Mouse (Mus musculus) gastrocnemius, adult 2 months (tissue): ENCODE measurements around the gene Nat9. TPM values are rescaled to one million over a fixed set of nuclear protein-coding genes. Genes with fewer than 3 reads are reported as not detected.
A peak's percentile ranks its signal among the peaks of the same experiment; 100 is the strongest.

Source experiments
- DNase-seq: peaks from one replicate; pipeline ENCODE4 v3.0.0; 2022
- H3K27ac ChIP-seq: fragments of 200-600 bp; 2 replicates; pipeline ENCODE4 v1.8.1; 2022; ENCODE audit warnings: mild to moderate bottlenecking
- H3K4me3 ChIP-seq: fragments of 200-600 bp; 2 replicates; pipeline ENCODE4 v1.8.1; 2022; ENCODE audit warnings: mild to moderate bottlenecking, moderate library complexity
- CTCF ChIP-seq: fragments of 200-600 bp; IDR thresholded peaks from 2 replicates; pipeline ENCODE4 v1.8.1; 2022; ENCODE audit warnings: antibody characterized with exemption, mild to moderate bottlenecking, moderate library complexity
- intact Hi-C: fragments of 180-260 bp; cut with DNase I; formaldehyde crosslinking; loops from one replicate; pipeline ENCODE4 v1.15.1; 2025
- total RNA-seq, 2 experiments: library from RNA; stranded (reverse); gene quantifications; 2 replicates each; pipeline ENCODE4 v1.2.3; 2021

Nat9 gene
- total RNA-seq, 2 experiments from 2014 or later = 12.7 to 16.3 TPM

GRCm38 (mm10) chr11:115208776-115209732 lies 21.4 kb upstream of the Nat9 start:
- no peak for TF ChIP-seq CTCF
- Histone ChIP-seq H3K27ac (no peak overlapping the region), H3K4me3 (no peak overlapping the region)
- intact Hi-C loops = no loop called here
- no peak for DNase-seq

- H3K4me3 ChIP-seq = no peak overlapping the region
- no peak for TF ChIP-seq CTCF
- no peak for DNase-seq
- H3K27ac ChIP-seq = no peak overlapping the region
- intact Hi-C loops = no loop called here
Measured at GRCm38 (mm10) chr11:115208126-115208525, 20.5 kb upstream of the Nat9 start.

DNA sequence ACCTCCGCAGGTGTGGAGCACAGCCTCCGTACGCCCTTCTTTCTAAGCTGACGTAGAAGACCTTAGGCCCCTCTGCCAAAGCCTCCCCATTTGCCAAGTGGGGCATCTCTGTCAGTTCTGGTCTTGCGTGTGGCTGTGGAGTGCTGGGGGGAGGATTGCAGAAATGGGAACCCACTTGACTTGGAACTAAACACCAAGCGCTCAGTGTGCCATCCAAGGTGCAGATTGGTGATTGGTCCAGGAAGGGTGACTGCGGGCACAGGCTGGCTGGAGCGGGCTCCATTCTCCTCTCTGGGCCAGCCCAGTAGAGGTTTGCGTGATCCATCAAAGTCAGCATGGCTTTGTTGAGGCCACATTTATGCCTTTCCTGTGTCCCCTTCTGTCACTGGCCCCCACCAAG lies 15.1 kb upstream of the Nat9 start:
- TF ChIP-seq CTCF = no peak
- intact Hi-C loops = loop anchor here (1.0 kb wide), 1 partner anchor 68 kb away; no protein-coding TSS in a partner anchor
- no peak overlapping the region for H3K4me3 ChIP-seq
- no peak for DNase-seq
- no peak overlapping the region for H3K27ac ChIP-seq

DNA sequence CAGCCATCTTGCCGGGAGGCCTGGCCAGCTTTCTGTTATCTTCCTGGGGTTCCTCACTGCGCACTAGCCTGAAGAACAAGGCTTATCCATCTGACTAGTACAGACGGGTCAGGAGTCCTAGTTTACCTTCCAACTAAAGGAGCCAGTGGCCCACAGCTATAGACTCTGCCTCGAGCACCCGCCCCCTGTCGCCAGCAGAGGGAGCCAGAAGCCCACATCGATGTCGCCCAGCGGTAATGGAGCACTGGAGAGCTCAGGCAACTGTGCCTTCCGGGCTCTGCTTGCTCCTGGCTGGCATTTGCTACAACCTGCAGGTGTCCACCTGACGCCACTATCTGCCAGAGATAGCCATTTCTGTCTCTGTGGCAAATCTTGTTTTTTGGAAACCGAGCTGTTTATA lies 14.7 kb upstream of the Nat9 start:
- intact Hi-C loops = loop anchor here (1.0 kb wide), 1 partner anchor 68 kb away; no protein-coding TSS in a partner anchor
- H3K4me3 ChIP-seq = no peak overlapping the region
- H3K27ac ChIP-seq = no peak overlapping the region
- DNase-seq = peak; percentile 86
- peak; percentile 98; the same call in 1 of the 2 replicates for TF ChIP-seq CTCF

GRCm38 (mm10) chr11:115200520-115200919 lies 12.9 kb upstream of the Nat9 start:
- no peak for TF ChIP-seq CTCF
- H3K27ac ChIP-seq = no peak overlapping the region
- intact Hi-C loops = no loop called here
- H3K4me3 ChIP-seq = no peak overlapping the region
- no peak for DNase-seq

DNA sequence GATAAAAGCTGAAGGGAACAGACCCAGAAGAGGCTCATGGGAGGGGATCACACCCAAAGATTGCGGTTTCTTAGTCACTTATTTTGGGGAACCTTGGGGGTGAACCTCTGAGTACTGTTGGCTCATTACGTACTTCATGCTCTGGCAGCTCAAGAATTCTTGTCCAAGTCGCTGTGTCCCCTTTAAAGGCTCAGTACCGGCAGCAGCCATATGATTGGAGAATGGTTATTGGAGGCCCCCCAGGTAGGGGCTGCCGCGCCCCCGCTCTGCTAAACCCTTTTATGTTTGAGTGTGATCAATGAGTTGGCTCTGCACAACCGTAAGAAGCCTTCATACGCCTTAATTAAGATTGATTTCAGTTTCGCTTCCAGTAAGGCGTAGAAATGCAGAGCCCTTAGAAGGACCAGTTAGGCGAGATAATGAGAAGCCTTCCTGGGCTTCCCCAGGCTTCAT lies 11.3 kb upstream of the Nat9 start:
- Histone ChIP-seq H3K4me3 (no peak overlapping the region), H3K27ac (no peak overlapping the region)
- intact Hi-C loops = no loop called here
- no peak for TF ChIP-seq CTCF
- DNase-seq = no peak

DNA sequence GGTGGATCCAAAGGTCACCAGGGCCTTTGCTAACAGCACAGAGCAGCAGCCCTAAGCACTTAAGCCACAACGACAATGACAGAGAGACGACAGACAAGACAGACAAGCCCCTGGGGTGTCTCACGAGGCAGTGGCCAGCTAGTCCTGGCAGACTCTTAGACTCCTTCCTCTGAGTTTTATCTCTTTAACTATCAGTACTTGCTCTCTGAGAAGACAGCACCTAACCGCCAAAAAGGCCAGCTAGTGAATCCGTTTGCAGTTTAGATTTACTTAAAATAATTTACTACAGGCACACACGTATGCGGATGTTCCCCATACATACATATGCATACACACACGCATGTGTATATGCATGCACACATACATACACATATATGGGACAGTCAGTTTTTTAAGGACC lies 9.9 kb upstream of the Nat9 start:
- no peak overlapping the region for H3K4me3 ChIP-seq
- no peak for TF ChIP-seq CTCF
- H3K27ac ChIP-seq = no peak overlapping the region
- DNase-seq = no peak
- intact Hi-C loops = no loop called here

GRCm38 (mm10) chr11:115195933-115196332 lies 8.3 kb upstream of the Nat9 start:
- Histone ChIP-seq H3K27ac (no peak overlapping the region), H3K4me3 (no peak overlapping the region)
- DNase-seq = no peak
- no peak for TF ChIP-seq CTCF
- intact Hi-C loops = no loop called here

- H3K27ac ChIP-seq = no peak overlapping the region
- TF ChIP-seq CTCF = no peak
- no peak for DNase-seq
- intact Hi-C loops = no loop called here
- no peak overlapping the region for H3K4me3 ChIP-seq
Measured at GRCm38 (mm10) chr11:115194693-115195092, 7.0 kb upstream of the Nat9 start.

DNA sequence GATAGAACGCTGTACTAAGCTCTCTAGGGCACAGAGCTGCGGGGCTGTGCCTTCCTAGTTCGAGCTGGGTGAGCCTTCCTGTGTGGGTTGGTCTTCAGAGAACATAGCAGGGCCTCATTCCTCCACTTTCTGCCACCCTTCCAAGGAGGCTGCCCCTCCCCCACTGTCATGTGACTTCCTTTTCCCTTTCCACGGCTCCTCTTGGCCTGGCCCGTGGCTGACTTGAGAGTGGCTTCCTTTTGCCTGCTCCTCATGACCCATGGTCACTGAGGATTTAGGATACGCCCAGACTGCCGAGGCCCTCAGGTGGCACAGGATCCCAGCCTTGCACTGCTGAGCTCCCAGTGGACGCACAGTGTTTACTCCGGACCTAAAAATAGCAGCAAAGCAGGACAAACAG lies 4.5 kb upstream of the Nat9 start:
- no peak for TF ChIP-seq CTCF
- Histone ChIP-seq H3K27ac (peak overlapping the region; percentile 81), H3K4me3 (peak overlapping the region; percentile 47)
- intact Hi-C loops = no loop called here
- DNase-seq = peak; percentile 77

GRCm38 (mm10) chr11:115189304-115189703 lies 1.6 kb upstream of the Nat9 start:
- intact Hi-C loops = no loop called here
- H3K4me3 ChIP-seq = no peak overlapping the region
- no peak for DNase-seq
- H3K27ac ChIP-seq = no peak overlapping the region; the same call in 1 of the 2 replicates
- no peak for TF ChIP-seq CTCF

GRCm38 (mm10) chr11:115188539-115189231 lies 1.0 kb upstream of the Nat9 start:
- no peak for DNase-seq
- Histone ChIP-seq H3K4me3 (no peak overlapping the region), H3K27ac (peak overlapping the region; percentile 90)
- TF ChIP-seq CTCF = no peak
- intact Hi-C loops = no loop called here

GRCm38 (mm10) chr11:115187224-115187639 lies 427 bp downstream of the Nat9 start, which contains the start of gene Tmem104:
Gene Tmem104, plus strand, starts transcription at chr11:115187487.
- no peak for TF ChIP-seq CTCF
- peak within 1 kb of the TSS; percentile 88 for H3K4me3 ChIP-seq
- H3K27ac ChIP-seq = peak within 1 kb of the TSS; percentile 90
- DNase-seq = peak; percentile 100
- intact Hi-C loops = no loop called here
